Mouse (Mus musculus): Measurements from ENCODE around the gene Abca2.

The Abca2 gene

DNA sequence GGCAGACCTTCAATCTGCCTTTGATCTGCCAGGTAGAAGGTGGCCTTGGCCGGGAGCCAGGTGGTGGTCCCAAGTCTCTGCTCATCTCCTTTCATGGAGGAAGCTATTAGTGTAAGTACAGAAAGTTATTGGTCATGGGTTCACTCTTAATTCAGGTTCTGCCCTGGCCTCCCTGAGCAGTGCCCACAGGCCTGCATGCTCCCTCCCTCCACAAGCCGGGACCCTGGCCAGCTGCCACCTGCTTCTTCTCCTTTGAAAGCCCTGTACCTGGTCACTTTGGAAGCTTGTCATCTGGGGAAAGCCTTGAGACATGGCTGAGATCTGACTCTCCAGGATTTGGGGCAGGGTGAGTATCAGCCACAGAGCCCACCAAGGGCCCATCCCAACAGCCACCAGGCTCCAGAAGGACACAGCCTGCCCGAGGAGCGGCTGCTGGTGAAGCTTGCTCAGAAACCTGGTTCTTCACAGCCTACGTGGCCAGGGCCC, 65.0 kb downstream of the Abca2 start, which contains the start of gene Lcn12:
Gene Lcn12, minus strand, starts transcription at position 436 of the 486 bp plus-strand sequence.
- no peak for DNase-seq (ENCODE audit: low read depth, low spot score)

DNA sequence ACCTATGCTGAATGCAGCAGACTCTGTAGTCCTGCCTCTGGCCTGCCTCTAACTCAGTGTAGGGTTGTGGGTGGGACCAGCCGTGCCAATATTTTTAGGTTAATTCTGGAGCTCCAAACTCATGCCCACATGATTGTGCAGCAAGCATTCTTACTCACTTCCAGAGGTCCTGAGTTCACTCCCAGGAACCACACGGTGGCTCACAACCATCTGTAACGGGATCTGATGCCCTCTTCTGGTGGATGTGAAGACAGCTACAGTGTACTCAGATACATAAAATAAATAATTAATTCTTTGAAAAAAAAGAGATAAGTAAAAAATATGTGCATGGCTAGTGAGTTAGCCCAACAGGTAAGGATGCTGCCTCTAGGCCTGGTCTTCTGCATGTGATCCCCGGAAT, 68.0 kb downstream of the Abca2 start:
- peak; percentile 36 for DNase-seq (ENCODE audit: low read depth, low spot score)

All from retina, postnatal 7 days (tissue).